In the genomic region with DNA sequence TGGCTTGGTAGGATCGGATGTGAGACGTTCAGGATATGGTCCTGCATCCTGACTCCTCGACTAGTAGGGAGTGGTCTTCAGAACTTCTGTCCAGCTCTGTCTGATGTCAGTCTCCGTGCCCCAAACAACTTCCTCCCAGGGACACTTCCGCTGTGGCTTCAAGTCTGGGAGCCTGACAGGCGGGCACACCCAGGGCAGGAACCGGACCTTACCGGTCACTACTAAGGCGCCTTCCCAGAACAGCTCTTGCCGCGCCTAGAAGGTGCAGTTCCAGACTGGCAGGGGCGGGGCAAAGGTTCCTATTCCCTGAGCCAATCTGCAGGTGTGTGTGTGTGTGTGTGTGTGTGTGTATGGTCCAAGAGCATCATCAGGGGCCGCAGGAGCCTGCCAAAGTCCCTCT, we compare ENCODE assay signal across 26 mouse cellular contexts. TPM values are rescaled to one million over a fixed set of nuclear protein-coding genes. Genes with fewer than 3 reads are reported as not detected.
A peak's percentile ranks its signal among the peaks of the same experiment; 100 is the strongest.
DNase-seq lines count a peak whose midpoint lies in the region; ATAC-seq and TF ChIP-seq lines count a peak whose summit lies in the region.
"Had no signal": no experiment of that assay in that cellular context is flagged by ENCODE, and none has a peak within 500 bp of the region (broad histone marks: within the 10 kb centered on the region; RNA-seq: fewer than 3 reads in every experiment).

No protein-coding gene starts in this region.

- H3K4me3 ChIP-seq in kidney, embryonic 15.5 days (replicated peaks) = no peak overlapping the region
- H3K4me3 ChIP-seq in intestine, postnatal 0 days (ENCODE audit: low read depth, low read length) = no peak overlapping the region
- no peak overlapping the region for H3K4me3 ChIP-seq in stomach, embryonic 15.5 days (replicated peaks)
- no peak overlapping the region for H3K4me3 ChIP-seq in layer of hippocampus, adult 2 months
- H3K4me3 ChIP-seq: heart, embryonic 10.5 days; hindbrain, embryonic 13.5 days; limb, embryonic 15.5 days had no signal

- WGBS in kidney, embryonic 15.5 days = 78% methylated on average over 13 of the region's 13 CpGs
- WGBS in intestine, postnatal 0 days = 41% methylated on average over 13 of the region's 13 CpGs
- WGBS in stomach, embryonic 15.5 days = 71% methylated on average over 13 of the region's 13 CpGs

- no peak overlapping the region for H3K27ac ChIP-seq in kidney, embryonic 15.5 days
- H3K27ac ChIP-seq in intestine, postnatal 0 days (ENCODE audit: low read depth, low read length) = peak overlapping the region; percentile 78
- no peak overlapping the region for H3K27ac ChIP-seq in stomach, embryonic 15.5 days
- H3K27ac ChIP-seq in layer of hippocampus, adult 2 months = no peak overlapping the region
- H3K27ac ChIP-seq: hindbrain, embryonic 13.5 days; limb, embryonic 15.5 days had no signal

- H3K9ac ChIP-seq in kidney, embryonic 15.5 days = no peak overlapping the region
- 0 out of 2 replicates have a peak overlapping the region, but pooled peaks have one; percentile 27 for H3K9ac ChIP-seq in intestine, postnatal 0 days (ENCODE audit: low read depth, low read length)
- no peak overlapping the region for H3K9ac ChIP-seq in stomach, embryonic 15.5 days
- H3K9ac ChIP-seq: hindbrain, embryonic 13.5 days; limb, embryonic 15.5 days had no signal

- DNase-seq in kidney, postnatal 14 days = no peak
- DNase-seq in ZHBTc4 (ENCODE audit: low read depth, low spot score) = peak; percentile 45
- DNase-seq in thymus, postnatal 4 days = no peak
- DNase-seq in right cerebral cortex, adult 2 months (ENCODE audit: low spot score in 2 of 2) = no peak
- no peak for DNase-seq in layer of hippocampus, adult 2 months (ENCODE audit: low spot score in 2 of 2)
- DNase-seq: cerebellum, postnatal 10 days; gastrocnemius, postnatal 14 days; heart, postnatal 14 days; kidney, adult 11 months; kidney, postnatal 10 days; layer of hippocampus, adult 9-11 months; right cerebral cortex, postnatal 25 days; thymus, adult 2 months had no signal

- H3K27me3 ChIP-seq in kidney, embryonic 15.5 days = no peaks in the 10 kb centered on the region
- no peaks in the 10 kb centered on the region for H3K27me3 ChIP-seq in intestine, postnatal 0 days (replicated peaks; ENCODE audit: control insufficient read depth, insufficient read depth, low read length)
- H3K27me3 ChIP-seq in stomach, embryonic 15.5 days (replicated peaks) = no peaks in the 10 kb centered on the region
- H3K27me3 ChIP-seq: hindbrain, embryonic 13.5 days; limb, embryonic 15.5 days had no signal

- H3K4me1 ChIP-seq in kidney, embryonic 15.5 days = no peaks in the 10 kb centered on the region
- no peaks in the 10 kb centered on the region for H3K4me1 ChIP-seq in intestine, postnatal 0 days (replicated peaks; ENCODE audit: control insufficient read depth, insufficient read depth, low read length)
- H3K4me1 ChIP-seq in stomach, embryonic 15.5 days = no peaks in the 10 kb centered on the region; the same call in 1 of the 2 replicates
- H3K4me1 ChIP-seq: hindbrain, embryonic 13.5 days; limb, embryonic 15.5 days had no signal

- no peaks in the 10 kb centered on the region for H3K9me3 ChIP-seq in kidney, embryonic 15.5 days (replicated peaks)
- H3K9me3 ChIP-seq in intestine, postnatal 0 days (ENCODE audit: control insufficient read depth) = no peaks in the 10 kb centered on the region
- H3K9me3 ChIP-seq in stomach, embryonic 15.5 days = no peaks in the 10 kb centered on the region
- H3K9me3 ChIP-seq: hindbrain, embryonic 13.5 days; limb, embryonic 15.5 days had no signal

- no peak for TF ChIP-seq CTCF in intestine, postnatal 0 days (IDR thresholded peaks at IDR 0.05; ENCODE audit: low read depth)
- no peak for TF ChIP-seq CTCF in layer of hippocampus, adult 2 months (conservative IDR thresholded peaks at IDR 0.05)

- H3K4me2 ChIP-seq in kidney, embryonic 15.5 days = no peak overlapping the region
- H3K4me2 ChIP-seq in intestine, postnatal 0 days (replicated peaks; ENCODE audit: low read depth) = no peak overlapping the region; the same call in 1 of the 2 replicates
- no peak overlapping the region for H3K4me2 ChIP-seq in stomach, embryonic 15.5 days
- H3K4me2 ChIP-seq: hindbrain, embryonic 13.5 days; limb, embryonic 15.5 days had no signal

- no peaks in the 10 kb centered on the region for H3K36me3 ChIP-seq in kidney, embryonic 15.5 days
- no peaks in the 10 kb centered on the region for H3K36me3 ChIP-seq in intestine, postnatal 0 days (ENCODE audit: control insufficient read depth, insufficient read depth)
- no peaks in the 10 kb centered on the region for H3K36me3 ChIP-seq in stomach, embryonic 15.5 days
- H3K36me3 ChIP-seq: heart, embryonic 10.5 days; hindbrain, embryonic 13.5 days; limb, embryonic 15.5 days had no signal

- peak; percentile 43; the same call in 1 of the 2 replicates for ATAC-seq in kidney, embryonic 15.5 days (replicated peaks; ENCODE audit: low FRiP score)
- ATAC-seq in intestine, postnatal 0 days = peak; percentile 97
- ATAC-seq in stomach, embryonic 15.5 days (ENCODE audit: insufficient read depth, low FRiP score, low read depth) = peak; percentile 64

RNA-seq across cellular contexts. Expression of a gene that starts 0.6 kb away (rescaled TPM):
- 0.26 and 0.29 TPM in 2 replicates for polyA plus RNA-seq in kidney, embryonic 15.5 days (2015; fragmentation: Nextera tagmentation; extraction: Ambion mirVana)
- polyA plus RNA-seq in intestine, postnatal 0 days (2015; fragmentation: Nextera tagmentation; extraction: Ambion mirVana) = 0.12 and 0.18 TPM in 2 replicates
- 2.4 and 6.3 TPM in 2 replicates for polyA plus RNA-seq in stomach, embryonic 15.5 days (2015; fragmentation: Nextera tagmentation; extraction: Ambion mirVana)
- total RNA-seq in layer of hippocampus, adult 2 months (2021) = not detected
- total RNA-seq: CH12.LX; gastrocnemius, postnatal 14 days; heart, postnatal 14 days; left cerebral cortex, postnatal 10 days; midbrain, postnatal 0 days had no signal
- polyA plus RNA-seq: frontal cortex, adult 2 months; midbrain, postnatal 0 days had no signal

RNA-seq across cellular contexts. Expression of a gene that starts 35.9 kb away (rescaled TPM):
- 62.8 and 64.1 TPM in 2 replicates for polyA plus RNA-seq in kidney, embryonic 15.5 days (2015; fragmentation: Nextera tagmentation; extraction: Ambion mirVana)
- polyA plus RNA-seq in intestine, postnatal 0 days (2015; fragmentation: Nextera tagmentation; extraction: Ambion mirVana) = 58.5 and 61.3 TPM in 2 replicates
- 58.4 and 61.4 TPM in 2 replicates for polyA plus RNA-seq in stomach, embryonic 15.5 days (2015; fragmentation: Nextera tagmentation; extraction: Ambion mirVana)
- total RNA-seq in layer of hippocampus, adult 2 months (2021) = 10 to 100 TPM; 26.6 to 28.8 TPM

RNA-seq across cellular contexts. Expression of a gene that starts 39.5 kb away (rescaled TPM):
- 0.57 and 1.2 TPM in 2 replicates for polyA plus RNA-seq in kidney, embryonic 15.5 days (2015; fragmentation: Nextera tagmentation; extraction: Ambion mirVana)
- polyA plus RNA-seq in intestine, postnatal 0 days (2015; fragmentation: Nextera tagmentation; extraction: Ambion mirVana) = 0.09 TPM in 1 of 2 replicates, not detected in the other
- polyA plus RNA-seq in stomach, embryonic 15.5 days (2015; fragmentation: Nextera tagmentation; extraction: Ambion mirVana) = 1.9 and 3.0 TPM in 2 replicates
- not detected for total RNA-seq in layer of hippocampus, adult 2 months (2021)
- total RNA-seq: adrenal gland, postnatal 25 days; CH12.LX; gastrocnemius, postnatal 14 days; heart, postnatal 14 days; midbrain, postnatal 0 days had no signal
- polyA plus RNA-seq: forebrain, embryonic 11.5 days; hindbrain, embryonic 13.5 days; midbrain, postnatal 0 days had no signal

RNA-seq across cellular contexts. Expression of a gene that starts 57.0 kb away (rescaled TPM):
- polyA plus RNA-seq in kidney, embryonic 15.5 days (2015; fragmentation: Nextera tagmentation; extraction: Ambion mirVana) = 0.18 and 0.23 TPM in 2 replicates
- polyA plus RNA-seq in intestine, postnatal 0 days (2015; fragmentation: Nextera tagmentation; extraction: Ambion mirVana) = 4.7 and 12.1 TPM in 2 replicates
- 0.45 TPM in 1 of 2 replicates, not detected in the other for polyA plus RNA-seq in stomach, embryonic 15.5 days (2015; fragmentation: Nextera tagmentation; extraction: Ambion mirVana)
- under 1 TPM in 1 of 2 experiments, not detected in 1; 0.32 TPM for total RNA-seq in layer of hippocampus, adult 2 months (2021)
- total RNA-seq: gastrocnemius, postnatal 14 days; heart, postnatal 14 days had no signal
- polyA plus RNA-seq: forebrain, embryonic 11.5 days; hindbrain, embryonic 13.5 days; limb, embryonic 15.5 days; neural tube, embryonic 11.5 days had no signal

Comparison
In these comparisons a context has a peak if more than half of its experiments do, and no peak if none do; other contexts are left out.
1. ATAC-seq: peak in every context shown above with its lines; median percentile 97 in intestine, postnatal 0 days; 64 in stomach, embryonic 15.5 days; 43 in kidney, embryonic 15.5 days.